Mouse (Mus musculus) E14TG2a.4 (cell line): ENCODE measurements around the gene Dnajc6.

Source experiments
- H3K27me3 ChIP-seq: 2 replicates; pipeline ENCODE4 v1.6.1; 2014; ENCODE audit warnings: low read length, control low read depth; ENCODE audit not compliant: insufficient read depth
- H3K36me3 ChIP-seq: 2 replicates; pipeline ENCODE4 v1.6.1; 2014; ENCODE audit warnings: low read length, control low read depth; ENCODE audit not compliant: insufficient read depth
- H3K4me1 ChIP-seq: replicated peaks from 2 replicates; pipeline ENCODE4 v1.6.1; 2014; ENCODE audit warnings: low read depth, low read length, control low read depth
- H3K4me3 ChIP-seq: replicated peaks from 2 replicates; pipeline ENCODE4 v1.5.1; 2014; ENCODE audit warnings: mild to moderate bottlenecking, low read length
- H3K9me3 ChIP-seq: 2 replicates; pipeline ENCODE4 v1.6.1; 2014; ENCODE audit warnings: low read length, control low read depth
- CTCF ChIP-seq: conservative IDR thresholded peaks from 2 replicates; pipeline ENCODE4 v1.5.1; 2014; ENCODE audit warnings: low read length
- NANOG ChIP-seq: IDR thresholded peaks from 2 replicates; pipeline ENCODE4 v1.6.1; 2014; ENCODE audit warnings: borderline replicate concordance, low read length, mixed read lengths
- POU5F1 ChIP-seq: IDR thresholded peaks from 2 replicates; pipeline ENCODE4 v1.6.1; 2014; ENCODE audit warnings: low read length, borderline replicate concordance

The Dnajc6 gene

DNA sequence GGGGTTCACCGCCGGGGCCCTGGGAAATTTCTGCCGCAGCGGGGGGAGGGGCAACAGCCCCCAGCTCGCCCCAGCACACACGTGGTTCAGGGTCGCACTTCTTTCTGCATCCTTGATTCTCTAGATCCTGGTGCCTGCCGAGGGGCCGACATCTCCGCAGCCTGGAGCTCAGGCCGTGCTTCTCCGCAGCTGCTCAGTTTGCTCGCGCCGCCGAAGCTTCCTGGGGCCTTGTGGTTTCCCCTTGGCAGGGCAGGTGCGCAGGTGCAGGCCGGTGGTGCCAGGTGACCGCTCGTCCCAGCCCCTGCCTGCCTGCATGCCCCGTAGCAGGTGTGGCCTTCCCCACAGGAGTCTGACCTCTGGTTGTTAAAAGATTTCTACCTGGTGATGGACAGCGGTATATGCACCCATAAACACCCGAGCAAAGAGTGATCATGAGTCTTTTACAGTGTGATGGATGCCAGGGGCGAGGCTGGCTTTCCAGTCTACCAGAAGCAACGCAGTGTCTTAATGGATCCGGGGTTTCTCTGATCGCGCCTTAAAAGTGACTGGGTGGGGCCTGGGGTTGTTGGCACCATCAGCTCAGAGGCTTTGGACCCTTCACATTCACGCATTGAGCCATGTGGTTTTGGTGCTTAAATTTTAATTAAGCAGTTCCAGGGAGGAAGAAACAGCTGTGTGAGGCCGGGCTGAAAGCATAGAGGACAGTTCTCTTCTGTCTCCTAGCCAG lies 12.6 kb downstream of the Dnajc6 start:
- Histone ChIP-seq H3K4me1 (peaks cover 52% of the 10 kb centered on the region), H3K9me3 (no peaks in the 10 kb centered on the region), H3K36me3 (no peaks in the 10 kb centered on the region), H3K27me3 (no peaks in the 10 kb centered on the region), H3K4me3 (peak overlapping the region; percentile 82)
- no peak for TF ChIP-seq CTCF
- no peak for TF ChIP-seq POU5F1
- no peak for TF ChIP-seq NANOG

DNA sequence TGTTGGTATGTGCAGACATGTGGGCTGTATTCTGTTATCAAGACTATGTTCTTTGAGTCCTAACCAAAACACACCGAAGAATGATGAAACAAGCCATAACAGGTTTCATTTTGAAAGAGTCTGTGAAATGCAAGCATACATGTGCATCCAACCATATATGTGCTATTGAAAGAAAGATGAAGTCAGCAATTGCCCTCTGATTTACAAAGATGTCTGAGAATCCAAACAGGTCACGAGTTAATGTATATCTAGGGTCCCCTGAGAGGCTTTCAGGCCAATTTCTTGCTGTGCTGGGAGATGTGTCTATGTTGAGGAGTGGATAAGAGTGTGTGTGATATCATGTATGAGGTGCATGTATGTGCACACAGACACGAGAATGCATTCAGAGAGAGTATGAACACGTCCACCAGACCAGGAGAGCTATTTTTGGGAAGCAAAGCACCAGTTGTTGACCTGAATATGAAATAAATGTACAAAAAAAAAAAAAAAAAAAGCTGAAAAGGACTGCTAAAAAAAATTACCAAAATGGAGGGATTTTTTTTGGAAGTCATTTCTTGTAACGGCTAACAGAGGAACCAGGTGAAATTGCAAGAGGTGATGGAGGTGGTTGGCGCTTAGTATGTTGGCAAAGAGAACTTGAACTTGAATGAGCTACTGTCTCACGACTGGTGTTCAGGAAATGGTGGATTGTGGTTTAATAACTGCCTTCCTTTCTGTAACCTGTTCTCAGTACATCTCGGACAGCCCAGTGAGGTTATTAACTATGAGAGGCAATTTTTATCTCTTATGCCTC lies 13.9 kb downstream of the Dnajc6 start:
- Histone ChIP-seq H3K9me3 (peaks cover 6% of the 10 kb centered on the region), H3K4me1 (peaks cover 39% of the 10 kb centered on the region), H3K27me3 (no peaks in the 10 kb centered on the region), H3K4me3 (peak overlapping the region; percentile 82; the same call in 1 of the 2 replicates), H3K36me3 (peaks cover 5% of the 10 kb centered on the region; the same call in 1 of the 2 replicates)
- TF ChIP-seq POU5F1, result no peak
- no peak for TF ChIP-seq CTCF

DNA sequence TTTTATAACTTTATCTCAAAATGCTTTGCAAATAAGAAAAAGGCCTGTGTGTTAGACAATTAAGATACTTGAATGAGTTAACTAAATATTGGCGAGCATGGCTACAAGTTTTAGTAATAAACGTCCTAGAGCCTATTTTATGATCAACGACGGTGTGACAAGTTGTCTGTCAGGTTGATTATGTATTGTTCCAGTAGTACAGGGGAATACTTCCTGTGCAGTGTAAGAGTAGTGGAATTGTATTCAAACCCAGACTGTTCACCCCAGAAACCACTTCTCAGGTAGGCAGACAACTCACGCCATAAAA lies 14.4 kb downstream of the Dnajc6 start:
- H3K27me3 ChIP-seq, result no peaks in the 10 kb centered on the region
- peaks cover 34% of the 10 kb centered on the region for H3K4me1 ChIP-seq
- peaks cover 6% of the 10 kb centered on the region for H3K9me3 ChIP-seq
- TF ChIP-seq NANOG (no peak), POU5F1 (no peak), CTCF (no peak)
- peaks cover 5% of the 10 kb centered on the region; the same call in 1 of the 2 replicates for H3K36me3 ChIP-seq
- H3K4me3 ChIP-seq, result no peak overlapping the region

DNA sequence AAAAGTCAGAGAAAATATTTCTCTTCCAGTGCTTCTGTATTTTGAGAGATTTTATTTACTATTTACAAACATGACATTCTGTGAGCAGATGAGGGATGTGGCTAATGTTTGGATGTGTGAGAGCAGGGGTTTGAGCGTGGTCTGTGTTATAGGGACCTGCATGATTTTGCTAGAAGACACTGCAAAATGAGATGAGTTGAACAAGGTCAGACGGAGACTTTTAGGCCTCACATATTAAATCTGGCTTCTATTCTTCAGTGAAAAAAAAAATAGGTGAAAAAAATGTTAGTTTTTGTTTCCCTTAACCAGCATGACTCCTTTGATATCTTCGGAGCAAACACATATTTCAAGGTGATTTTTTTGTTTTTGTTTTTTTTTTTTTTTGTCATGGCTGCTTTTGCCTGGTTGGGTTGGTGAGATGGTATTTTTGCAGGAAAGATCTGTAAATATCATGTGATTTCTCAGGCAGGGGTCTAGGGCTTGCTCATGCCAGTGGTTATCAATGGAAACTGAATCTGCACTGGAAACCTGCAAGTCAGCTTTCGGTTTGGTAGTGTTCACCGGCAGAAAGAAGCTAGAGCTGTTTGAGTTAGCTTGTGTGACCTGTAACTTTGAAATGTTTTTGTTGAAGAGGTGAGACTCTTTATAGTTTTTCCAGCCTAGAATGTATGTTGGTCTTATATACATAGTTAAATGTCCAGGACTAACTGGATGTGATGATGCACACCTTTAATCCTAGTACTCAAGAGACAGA lies 15.5 kb downstream of the Dnajc6 start:
- no peak overlapping the region for H3K4me3 ChIP-seq
- peaks cover 5% of the 10 kb centered on the region; the same call in 1 of the 2 replicates for H3K36me3 ChIP-seq
- peaks cover 6% of the 10 kb centered on the region for H3K9me3 ChIP-seq
- no peaks in the 10 kb centered on the region for H3K27me3 ChIP-seq
- TF ChIP-seq CTCF, result no peak
- TF ChIP-seq POU5F1, result no peak
- TF ChIP-seq NANOG, result no peak
- peaks cover 31% of the 10 kb centered on the region for H3K4me1 ChIP-seq

DNA sequence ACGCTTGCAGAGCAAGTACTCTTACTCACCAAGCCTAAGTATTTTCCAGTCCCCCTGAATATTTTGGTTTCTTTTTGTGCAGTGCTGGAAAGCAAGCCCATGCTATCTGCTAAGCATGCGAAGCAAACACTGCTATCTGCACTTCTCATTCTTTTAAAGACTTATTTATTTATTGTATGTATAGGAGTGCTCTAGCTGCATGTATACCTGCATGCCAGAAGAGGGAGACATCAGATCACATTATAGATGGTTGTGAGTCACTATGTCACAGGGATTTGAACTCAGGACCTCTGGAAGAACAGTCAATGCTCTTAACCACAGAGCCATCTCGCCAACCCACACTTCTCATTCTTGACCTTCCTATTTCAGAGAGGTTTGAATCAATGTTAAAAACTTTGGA lies 16.8 kb downstream of the Dnajc6 start:
- Histone ChIP-seq H3K27me3 (no peaks in the 10 kb centered on the region), H3K36me3 (peaks cover 5% of the 10 kb centered on the region; the same call in 1 of the 2 replicates), H3K4me3 (no peak overlapping the region), H3K9me3 (peaks cover 6% of the 10 kb centered on the region), H3K4me1 (peaks cover 27% of the 10 kb centered on the region)
- TF ChIP-seq NANOG, result no peak
- TF ChIP-seq POU5F1, result no peak
- TF ChIP-seq CTCF, result 0 out of 2 replicates have a peak, but pooled peaks have one; percentile 17

DNA sequence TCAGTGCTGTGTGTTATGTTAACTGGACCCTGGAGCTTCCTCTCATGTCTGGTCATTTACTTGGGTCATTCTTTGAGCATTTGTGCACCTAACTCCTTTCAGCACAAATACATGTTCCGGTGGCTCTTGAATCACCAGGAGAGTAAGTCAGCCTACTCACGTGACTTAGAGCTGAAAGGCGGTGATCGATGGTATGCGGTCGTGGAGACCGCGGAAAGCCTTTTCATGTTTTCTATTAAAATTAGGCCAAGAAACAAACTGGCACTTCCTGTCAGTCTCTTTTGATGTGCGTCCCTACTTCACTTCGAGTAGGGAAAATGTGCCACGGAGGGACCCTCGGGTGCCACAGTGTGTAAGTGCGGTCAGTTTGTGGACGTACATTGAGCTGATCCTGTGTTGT lies 19.4 kb downstream of the Dnajc6 start:
- Histone ChIP-seq H3K27me3 (no peaks in the 10 kb centered on the region), H3K36me3 (peaks cover 16% of the 10 kb centered on the region), H3K4me1 (peaks cover 10% of the 10 kb centered on the region), H3K9me3 (peaks cover 6% of the 10 kb centered on the region), H3K4me3 (no peak overlapping the region)
- no peak for TF ChIP-seq POU5F1
- TF ChIP-seq NANOG, result no peak
- TF ChIP-seq CTCF, result no peak

DNA sequence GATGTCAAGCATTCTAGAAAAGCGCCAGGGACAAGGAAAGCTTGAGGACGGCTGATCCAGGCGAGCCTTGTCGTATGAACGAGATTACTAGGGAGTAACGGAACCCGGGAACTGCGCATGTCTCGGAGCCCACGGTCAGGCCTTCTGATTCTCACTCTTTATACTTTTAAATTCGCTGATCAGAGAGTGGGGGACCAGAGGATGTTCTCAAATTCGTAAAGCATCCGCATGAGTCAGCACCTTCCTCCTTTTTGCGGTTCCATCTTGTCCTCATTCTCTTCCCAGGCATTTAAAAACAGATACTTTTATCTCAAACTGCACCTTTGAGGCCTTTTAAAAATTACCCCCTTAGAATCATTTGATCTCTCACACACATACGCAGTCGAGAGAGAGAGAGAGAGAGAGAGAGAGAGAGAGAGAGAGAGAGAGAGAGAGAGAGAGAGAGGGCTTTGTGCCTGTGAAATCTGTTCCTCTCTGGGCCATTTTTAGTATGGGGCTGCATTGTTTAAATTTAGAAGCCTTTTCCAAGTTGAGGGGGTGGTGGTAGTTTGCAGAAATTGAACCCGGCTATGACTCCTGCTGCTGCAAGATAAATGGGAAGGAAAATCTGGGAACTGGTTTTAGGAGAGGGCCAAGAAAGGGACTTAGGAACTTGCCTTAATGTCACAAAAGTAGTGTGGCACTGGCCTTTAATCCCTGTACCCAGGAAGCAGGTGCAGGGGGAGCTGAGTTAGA lies 20.2 kb downstream of the Dnajc6 start:
- H3K27me3 ChIP-seq, result no peaks in the 10 kb centered on the region
- peaks cover 10% of the 10 kb centered on the region for H3K4me1 ChIP-seq
- H3K4me3 ChIP-seq, result no peak overlapping the region
- H3K36me3 ChIP-seq, result peaks cover 21% of the 10 kb centered on the region
- peaks cover 6% of the 10 kb centered on the region for H3K9me3 ChIP-seq
- TF ChIP-seq CTCF (no peak), NANOG (no peak), POU5F1 (no peak)

DNA sequence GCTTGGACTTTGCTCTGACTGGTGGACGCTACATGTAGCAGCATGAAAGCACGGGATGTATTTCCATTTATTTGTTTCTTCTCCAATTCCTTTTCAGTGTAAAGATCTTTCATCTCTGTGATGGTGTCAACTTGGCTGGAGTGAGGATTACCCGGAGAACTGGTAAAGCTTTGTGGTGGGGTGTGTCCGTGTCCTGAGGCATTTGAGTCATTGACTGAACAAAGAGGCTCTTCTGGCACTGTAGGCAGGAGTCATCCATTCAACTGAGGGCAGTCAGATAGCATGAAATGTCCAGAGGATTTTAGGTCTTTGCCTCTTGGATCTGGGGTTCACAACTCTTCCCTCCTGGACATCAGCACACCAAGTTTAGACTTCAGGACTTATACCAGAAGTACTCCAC lies 35.5 kb downstream of the Dnajc6 start:
- H3K36me3 ChIP-seq, result peaks cover 31% of the 10 kb centered on the region

More for the DNA sequence above, 35.5 kb downstream of the Dnajc6 start:
- H3K9me3 ChIP-seq, result no peaks in the 10 kb centered on the region
- H3K4me3 ChIP-seq, result no peak overlapping the region
- no peak for TF ChIP-seq NANOG
- no peak for TF ChIP-seq CTCF
- no peak for TF ChIP-seq POU5F1
- peaks cover 9% of the 10 kb centered on the region; the same call in 1 of the 2 replicates for H3K4me1 ChIP-seq
- H3K27me3 ChIP-seq, result no peaks in the 10 kb centered on the region
